Mouse (Mus musculus) liver, adult 2 months (tissue): ENCODE data around the gene Btbd18. TPM values are rescaled to one million over a fixed set of nuclear protein-coding genes. Genes with fewer than 3 reads are reported as not detected.

ENCODE experiments used
- DNase-seq: peaks from one replicate; pipeline ENCODE4 v3.0.0-alpha.2; 2011; ENCODE audit warnings: low read depth, low spot score; ENCODE audit errors: extremely low read depth
- H3K27ac ChIP-seq: fragments of 200-500 bp; replicated peaks from 2 replicates; pipeline ENCODE4 v1.5.1; 2012; ENCODE audit warnings: low read depth, mild to moderate bottlenecking, control low read depth, inconsistent platforms, low read length; ENCODE audit not compliant: insufficient read depth
- H3K27me3 ChIP-seq: fragments of 200-500 bp; 2 replicates; pipeline ENCODE4 v1.6.1; 2012; ENCODE audit warnings: mild to moderate bottlenecking, moderate library complexity, low read length, inconsistent platforms; ENCODE audit not compliant: control insufficient read depth, insufficient read depth
- H3K36me3 ChIP-seq: fragments of 200-500 bp; 2 replicates; pipeline ENCODE4 v1.6.1; 2012; ENCODE audit warnings: low read length, inconsistent platforms; ENCODE audit not compliant: control insufficient read depth, insufficient read depth
- H3K4me1 ChIP-seq: fragments of 200-500 bp; 2 replicates; pipeline ENCODE4 v1.6.1; 2011; ENCODE audit warnings: low read length; ENCODE audit not compliant: control insufficient read depth, insufficient read depth
- H3K4me3 ChIP-seq: fragments of 200-500 bp; 2 replicates; pipeline ENCODE4 v1.5.1; 2011; ENCODE audit warnings: low read depth, mild to moderate bottlenecking, control low read depth, low read length, moderate library complexity; ENCODE audit not compliant: insufficient read depth
- H3K79me2 ChIP-seq: fragments of 200-500 bp; 2 replicates; pipeline ENCODE4 v1.6.1; 2012; ENCODE audit warnings: inconsistent platforms, mild to moderate bottlenecking, low read length, moderate library complexity; ENCODE audit not compliant: control insufficient read depth, insufficient read depth
- H3K9ac ChIP-seq: fragments of 200-500 bp; 2 replicates; pipeline ENCODE4 v1.6.1; 2012; ENCODE audit warnings: low read depth, mild to moderate bottlenecking, control low read depth, inconsistent platforms, low read length
- CTCF ChIP-seq: fragments of 200-500 bp; IDR thresholded peaks from 2 replicates; pipeline ENCODE4 v1.5.1; 2011; ENCODE audit warnings: low read depth, low read length, control low read depth
- POLR2A ChIP-seq: fragments of 200-500 bp; IDR thresholded peaks from 2 replicates; pipeline ENCODE4 v1.6.1; 2011; ENCODE audit warnings: low read length, control low read depth; ENCODE audit not compliant: insufficient read depth; ENCODE audit errors: extremely low read depth
- WGBS: fragments of 180-500 bp; shearing (Covaris S2); methylation state at CpG from one replicate; pipeline ENCODE4 v1.1.7; 2018; 5-methylcytosine and 5-hydroxymethylcytosine counted together
- polyA plus RNA-seq: library from polyadenylated mRNA; depleted of rRNA; stranded (reverse); fragments of >200 nt; gene quantifications from 2 replicates; pipeline ENCODE4 v1.2.3, GENCODE M21; 2012
- total RNA-seq: library from RNA; depleted of rRNA; stranded (reverse); fragments of >200 nt; gene quantifications from 2 replicates; pipeline ENCODE4 v1.2.3, GENCODE M21; 2014

The Btbd18 gene
- total and polyA plus RNA-seq, 2 experiments = not detected

- Histone ChIP-seq H3K36me3 (peaks cover 58% of the 10 kb centered on the region), H3K27me3 (no peaks in the 10 kb centered on the region), H3K9ac (no peak overlapping the region), H3K27ac (no peak overlapping the region), H3K79me2 (no peaks in the 10 kb centered on the region), H3K4me1 (no peaks in the 10 kb centered on the region), H3K4me3 (no peak overlapping the region)
- no peak for DNase-seq
- WGBS = 95% methylated on average over 5 of the region's 5 CpGs
- TF ChIP-seq CTCF = no peak
- no peak for TF ChIP-seq POLR2A
These were observed 36.3 kb downstream of the Btbd18 start for GRCm38 (mm10) chr2:84695007-84695695.

- 83% methylated on average over 1 of the region's 1 CpGs for WGBS
- Histone ChIP-seq H3K9ac (no peak overlapping the region), H3K4me1 (peaks cover 12% of the 10 kb centered on the region), H3K27ac (no peak overlapping the region), H3K79me2 (peaks cover 5% of the 10 kb centered on the region; the same call in 1 of the 2 replicates), H3K4me3 (no peak overlapping the region), H3K27me3 (no peaks in the 10 kb centered on the region), H3K36me3 (peaks cover 32% of the 10 kb centered on the region)
- TF ChIP-seq POLR2A (no peak), CTCF (no peak)
- no peak for DNase-seq
These were observed 44.6 kb downstream of the Btbd18 start for GRCm38 (mm10) chr2:84703497-84703896.

- H3K27ac ChIP-seq = no peak overlapping the region
- peaks cover 33% of the 10 kb centered on the region for H3K36me3 ChIP-seq
These were observed 45.5 kb downstream of the Btbd18 start for GRCm38 (mm10) chr2:84704329-84704728.

GRCm38 (mm10) chr2:84705295-84705694 lies 46.4 kb downstream of the Btbd18 start:
- TF ChIP-seq CTCF = no peak
- TF ChIP-seq POLR2A = no peak
- H3K9ac ChIP-seq = no peak overlapping the region
- no peak for DNase-seq
- peaks cover 37% of the 10 kb centered on the region for H3K36me3 ChIP-seq
- no peak overlapping the region for H3K4me3 ChIP-seq
- H3K27ac ChIP-seq = no peak overlapping the region
- 97% methylated on average over 1 of the region's 1 CpGs for WGBS
- H3K27me3 ChIP-seq = no peaks in the 10 kb centered on the region
- peaks cover 16% of the 10 kb centered on the region; the same call in 1 of the 2 replicates for H3K79me2 ChIP-seq
- H3K4me1 ChIP-seq = peaks cover 12% of the 10 kb centered on the region

More at GRCm38 (mm10) chr2:84704329-84704728, 45.5 kb downstream of the Btbd18 start:
- no peak for DNase-seq
- TF ChIP-seq POLR2A = no peak
- TF ChIP-seq CTCF = no peak
- H3K9ac ChIP-seq = no peak overlapping the region
- no peaks in the 10 kb centered on the region for H3K27me3 ChIP-seq
- H3K4me1 ChIP-seq = peaks cover 12% of the 10 kb centered on the region
- peaks cover 9% of the 10 kb centered on the region; the same call in 1 of the 2 replicates for H3K79me2 ChIP-seq
- no peak overlapping the region for H3K4me3 ChIP-seq
- 84% methylated on average over 5 of the region's 5 CpGs for WGBS

GRCm38 (mm10) chr2:84707523-84707922 lies 48.6 kb downstream of the Btbd18 start:
- WGBS = 82% methylated on average over 1 of the region's 1 CpGs
- no peak for DNase-seq
- H3K4me1 ChIP-seq = peaks cover 12% of the 10 kb centered on the region
- peaks cover 34% of the 10 kb centered on the region for H3K36me3 ChIP-seq
- H3K9ac ChIP-seq = no peak overlapping the region
- H3K4me3 ChIP-seq = no peak overlapping the region
- no peak for TF ChIP-seq CTCF
- no peak overlapping the region for H3K27ac ChIP-seq
- peaks cover 22% of the 10 kb centered on the region; the same call in 1 of the 2 replicates for H3K79me2 ChIP-seq
- H3K27me3 ChIP-seq = no peaks in the 10 kb centered on the region

- H3K4me1 ChIP-seq = peaks cover 10% of the 10 kb centered on the region
- no peak for DNase-seq
- TF ChIP-seq CTCF (no peak), POLR2A (no peak)
- H3K27ac ChIP-seq = no peak overlapping the region
- no peaks in the 10 kb centered on the region for H3K27me3 ChIP-seq
- H3K36me3 ChIP-seq = peaks cover 22% of the 10 kb centered on the region
- no peak overlapping the region for H3K4me3 ChIP-seq
- H3K79me2 ChIP-seq = peaks cover 24% of the 10 kb centered on the region; the same call in 1 of the 2 replicates
- no peak overlapping the region for H3K9ac ChIP-seq
- 88% methylated on average over 2 of the region's 2 CpGs for WGBS
These were observed 53.0 kb downstream of the Btbd18 start for GRCm38 (mm10) chr2:84711898-84712297.
